17 mouse cellular contexts compared by ENCODE assay signal in the genomic region with DNA sequence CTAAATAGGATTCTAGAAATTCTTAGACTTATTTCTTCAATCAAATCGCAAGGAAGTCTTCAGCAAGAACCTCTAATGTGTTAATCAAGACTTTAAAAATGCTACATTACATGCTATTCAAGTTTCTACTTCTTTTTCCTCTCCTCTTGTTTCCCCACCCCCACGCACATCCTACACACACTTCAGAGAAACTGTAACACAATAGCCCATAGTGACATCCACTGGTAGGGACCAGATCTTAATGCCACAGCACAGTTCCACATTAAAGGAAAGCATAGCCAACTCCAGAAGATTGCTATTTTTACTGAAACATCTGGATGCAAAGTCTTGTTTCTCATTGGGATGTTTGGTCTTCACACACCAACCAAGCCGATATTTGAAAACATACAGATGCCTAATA. TPM values are rescaled to one million over a fixed set of nuclear protein-coding genes. Genes with fewer than 3 reads are reported as not detected.
DNase-seq lines count a peak whose midpoint lies in the region; ATAC-seq and TF ChIP-seq lines count a peak whose summit lies in the region.
"Had no signal": no experiment of that assay in that cellular context is flagged by ENCODE, and none has a peak within 500 bp of the region (broad histone marks: within the 10 kb centered on the region; RNA-seq: fewer than 3 reads in every experiment).

No protein-coding gene starts in this region.

- DNase-seq in layer of hippocampus, adult 2 months (ENCODE audit: low spot score in 2 of 2): no peak
- DNase-seq in layer of hippocampus, postnatal 14 days (ENCODE audit: low spot score in 2 of 2): no peak
- DNase-seq in heart, adult 18-20 months: no peak
- no peak for DNase-seq in gastrocnemius, postnatal 4 days (ENCODE audit: low spot score in 2 of 2)
- DNase-seq: adrenal gland, adult 2 months; cerebellum, adult 11 months; embryo, embryonic 11 days; kidney, adult 2 months; layer of hippocampus, postnatal 36 days; lung, postnatal 36 days; right cerebral cortex, postnatal 25 days had no signal

- peak overlapping the region; percentile 71 for H3K4me3 ChIP-seq in layer of hippocampus, adult 2 months
- H3K4me3 ChIP-seq in forebrain, embryonic 13.5 days: peak overlapping the region; percentile 56
- H3K4me3 ChIP-seq in limb, embryonic 13.5 days: peak overlapping the region; percentile 16
- H3K4me3 ChIP-seq in neural tube, embryonic 14.5 days (ENCODE audit: low read depth, low read length): peak overlapping the region; percentile 20; the same call in 1 of the 2 replicates
- H3K4me3 ChIP-seq in kidney, embryonic 14.5 days (ENCODE audit: low read length): no peak overlapping the region
- H3K4me3 ChIP-seq: heart, embryonic 15.5 days; liver, embryonic 12.5 days had no signal

- H3K4me1 ChIP-seq in forebrain, embryonic 13.5 days: peaks cover 22% of the 10 kb centered on the region
- H3K4me1 ChIP-seq in limb, embryonic 13.5 days: no peaks in the 10 kb centered on the region
- no peaks in the 10 kb centered on the region for H3K4me1 ChIP-seq in neural tube, embryonic 14.5 days (ENCODE audit: control insufficient read depth, insufficient read depth, low read length)
- H3K4me1 ChIP-seq in kidney, embryonic 14.5 days (ENCODE audit: control insufficient read depth, insufficient read depth, low read length): no peaks in the 10 kb centered on the region
- H3K4me1 ChIP-seq: liver, embryonic 12.5 days had no signal

- no peak for ATAC-seq in forebrain, embryonic 13.5 days
- ATAC-seq in limb, embryonic 13.5 days (ENCODE audit: low FRiP score, low read depth): no peak
- no peak for ATAC-seq in neural tube, embryonic 14.5 days (ENCODE audit: low read depth)
- ATAC-seq in kidney, embryonic 14.5 days (ENCODE audit: low FRiP score, low TSS enrichment): no peak
- ATAC-seq: liver, embryonic 12.5 days had no signal

- no peaks in the 10 kb centered on the region for H3K27me3 ChIP-seq in forebrain, embryonic 13.5 days
- peaks cover 76% of the 10 kb centered on the region for H3K27me3 ChIP-seq in limb, embryonic 13.5 days
- H3K27me3 ChIP-seq in neural tube, embryonic 14.5 days (ENCODE audit: control insufficient read depth, insufficient read depth, low read length): no peaks in the 10 kb centered on the region; the same call in 1 of the 2 replicates
- H3K27me3 ChIP-seq in kidney, embryonic 14.5 days (ENCODE audit: control insufficient read depth, insufficient read depth, low read length): no peaks in the 10 kb centered on the region; the same call in 1 of the 2 replicates

- peak overlapping the region; percentile 36; the same call in 1 of the 2 replicates for H3K27ac ChIP-seq in layer of hippocampus, adult 2 months
- no peak overlapping the region for H3K27ac ChIP-seq in forebrain, embryonic 13.5 days
- H3K27ac ChIP-seq in limb, embryonic 13.5 days: no peak overlapping the region
- no peak overlapping the region for H3K27ac ChIP-seq in neural tube, embryonic 14.5 days (ENCODE audit: low read depth, low read length)
- H3K27ac ChIP-seq in kidney, embryonic 14.5 days (ENCODE audit: low read depth, low read length): no peak overlapping the region
- H3K27ac ChIP-seq: heart, embryonic 15.5 days; liver, embryonic 12.5 days had no signal

- H3K9ac ChIP-seq in forebrain, embryonic 13.5 days: no peak overlapping the region
- no peak overlapping the region for H3K9ac ChIP-seq in limb, embryonic 13.5 days
- no peak overlapping the region for H3K9ac ChIP-seq in neural tube, embryonic 14.5 days (replicated peaks; ENCODE audit: low read depth, low read length)
- H3K9ac ChIP-seq in kidney, embryonic 14.5 days (ENCODE audit: low read depth, low read length): no peak overlapping the region
- H3K9ac ChIP-seq: heart, embryonic 15.5 days; liver, embryonic 12.5 days had no signal

- H3K4me2 ChIP-seq in forebrain, embryonic 13.5 days: peak overlapping the region; percentile 70
- H3K4me2 ChIP-seq in limb, embryonic 13.5 days (replicated peaks): peak overlapping the region; percentile 79
- peak overlapping the region; percentile 29; the same call in 1 of the 2 replicates for H3K4me2 ChIP-seq in neural tube, embryonic 14.5 days (ENCODE audit: low read depth, low read length)
- H3K4me2 ChIP-seq in kidney, embryonic 14.5 days (replicated peaks; ENCODE audit: low read depth, low read length): no peak overlapping the region; the same call in 1 of the 2 replicates
- H3K4me2 ChIP-seq: heart, embryonic 15.5 days; liver, embryonic 12.5 days had no signal

- TF ChIP-seq CTCF in layer of hippocampus, adult 2 months (conservative IDR thresholded peaks at IDR 0.05): no peak

- WGBS in forebrain, embryonic 13.5 days: 35% methylated on average over 3 of the region's 3 CpGs
- WGBS in limb, embryonic 13.5 days: 34% methylated on average over 3 of the region's 3 CpGs
- 37% methylated on average over 3 of the region's 3 CpGs for WGBS in neural tube, embryonic 14.5 days
- WGBS in kidney, embryonic 14.5 days: 51% methylated on average over 3 of the region's 3 CpGs

- no peaks in the 10 kb centered on the region for H3K36me3 ChIP-seq in forebrain, embryonic 13.5 days (ENCODE audit: poor library complexity, severe bottlenecking)
- no peaks in the 10 kb centered on the region for H3K36me3 ChIP-seq in limb, embryonic 13.5 days
- H3K36me3 ChIP-seq in neural tube, embryonic 14.5 days (ENCODE audit: control insufficient read depth, insufficient read depth, low read length): no peaks in the 10 kb centered on the region
- no peaks in the 10 kb centered on the region for H3K36me3 ChIP-seq in kidney, embryonic 14.5 days (ENCODE audit: control insufficient read depth, insufficient read depth, low read length)
- H3K36me3 ChIP-seq: heart, embryonic 15.5 days; liver, embryonic 12.5 days had no signal

- no peaks in the 10 kb centered on the region for H3K9me3 ChIP-seq in forebrain, embryonic 13.5 days (replicated peaks)
- no peaks in the 10 kb centered on the region for H3K9me3 ChIP-seq in limb, embryonic 13.5 days
- no peaks in the 10 kb centered on the region for H3K9me3 ChIP-seq in neural tube, embryonic 14.5 days (ENCODE audit: control insufficient read depth, low read length)
- no peaks in the 10 kb centered on the region for H3K9me3 ChIP-seq in kidney, embryonic 14.5 days (ENCODE audit: control insufficient read depth, low read length)
- H3K9me3 ChIP-seq: heart, embryonic 15.5 days; liver, embryonic 12.5 days had no signal

RNA-seq across cellular contexts. Expression of a gene that starts 4.8 kb away (rescaled TPM):
- total RNA-seq in layer of hippocampus, adult 2 months (2021): 10 to 100 TPM; 67.1 to 80.2 TPM
- total RNA-seq in layer of hippocampus, postnatal 14 days (2021): 10 to 100 TPM; 63.4 to 65.0 TPM
- polyA plus RNA-seq in forebrain, embryonic 13.5 days (2015; fragmentation: Nextera tagmentation; extraction: Ambion mirVana): 16.2 and 19.2 TPM in 2 replicates
- 5.1 and 6.7 TPM in 2 replicates for polyA plus RNA-seq in limb, embryonic 13.5 days (2015; fragmentation: Nextera tagmentation; extraction: Ambion mirVana)
- polyA plus RNA-seq in neural tube, embryonic 14.5 days (2014; fragmentation: Nextera tagmentation; extraction: Ambion mirVana): 17.4 and 18.5 TPM in 2 replicates
- 6.3 and 8.6 TPM in 2 replicates for polyA plus RNA-seq in kidney, embryonic 14.5 days (2014; fragmentation: Nextera tagmentation; extraction: Ambion mirVana)
- 10 to 100 TPM in 1 of 2 experiments, 1 to 10 TPM in 1; 9.9 to 10.4 TPM for total RNA-seq in heart, adult 18-20 months (2021)
- total RNA-seq in gastrocnemius, postnatal 4 days (2021): 10 to 100 TPM; 14.7 to 15.6 TPM
